Mouse (Mus musculus) right cerebral cortex, postnatal 10 days (tissue): ENCODE results near the gene Gpr21.
A peak's percentile ranks its signal among the peaks of the same experiment; 100 is the strongest.
"Not testable (repeated sequence)": the region's sequence is repeated elsewhere in the genome, so short reads cannot be mapped to it uniquely, and the experiment has no call there.

Source experiments
- DNase-seq, 2 experiments: peaks; one replicate each; pipeline ENCODE4 v3.0.0; 2021; ENCODE audit warnings: low spot score in 2 of 2

The Gpr21 gene

DNA sequence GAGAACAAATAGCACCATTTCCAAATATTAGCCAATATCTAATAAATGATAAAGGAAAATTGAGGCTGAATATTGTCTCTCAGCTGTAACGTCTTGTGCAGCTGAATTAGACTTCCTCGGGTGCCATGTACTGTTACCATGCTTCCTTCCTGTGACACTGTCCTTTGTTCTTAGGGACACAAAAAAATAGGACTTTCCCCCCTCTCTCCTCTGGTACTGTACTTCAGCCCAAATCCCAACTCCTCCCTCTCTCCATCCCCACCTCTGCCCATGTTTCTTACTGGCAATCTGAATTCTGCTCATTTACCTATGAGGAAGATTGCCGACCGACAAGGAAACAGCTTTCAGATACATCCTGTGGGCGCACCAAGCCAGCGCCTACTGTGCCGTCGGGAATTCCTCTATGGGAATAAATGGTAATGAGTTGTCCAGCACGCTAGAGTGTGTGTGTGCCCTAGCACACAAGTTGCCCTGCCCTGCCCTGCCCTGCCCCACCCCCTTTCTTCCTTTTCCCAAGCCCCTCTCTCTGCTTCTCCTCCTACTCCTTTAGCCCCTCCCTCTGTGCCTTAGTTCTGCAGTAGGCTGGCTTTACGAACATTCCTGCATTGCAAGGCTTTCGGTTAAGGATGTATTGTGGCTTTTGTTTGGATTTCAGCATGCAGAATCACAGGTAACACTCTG, at the start of gene Gpr21:
Gpr21 (plus strand) TSS at position 303 of the 681 bp plus-strand sequence.
- DNase-seq: peak; percentile 31 to 48

DNA sequence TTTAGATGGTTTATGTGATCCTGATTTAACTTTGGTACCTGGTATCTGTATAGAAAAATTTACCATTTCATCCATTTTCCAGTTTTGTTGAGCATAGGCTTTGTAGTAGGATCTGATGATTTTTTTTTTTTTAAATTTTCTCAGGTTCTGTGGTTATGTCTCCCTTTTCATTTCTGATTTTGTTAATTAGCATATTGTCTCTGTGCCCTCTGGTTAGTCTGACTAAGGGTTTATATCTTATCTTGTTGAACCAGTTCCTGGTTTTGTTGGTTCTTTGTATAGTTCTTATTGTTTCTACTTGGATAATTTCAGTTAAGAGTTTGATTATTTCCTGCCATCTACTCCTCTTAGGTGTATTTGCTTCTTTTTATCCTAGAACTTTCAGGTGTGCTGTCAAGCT, 36.6 kb upstream of the Gpr21 start:
- no peak for DNase-seq

DNA sequence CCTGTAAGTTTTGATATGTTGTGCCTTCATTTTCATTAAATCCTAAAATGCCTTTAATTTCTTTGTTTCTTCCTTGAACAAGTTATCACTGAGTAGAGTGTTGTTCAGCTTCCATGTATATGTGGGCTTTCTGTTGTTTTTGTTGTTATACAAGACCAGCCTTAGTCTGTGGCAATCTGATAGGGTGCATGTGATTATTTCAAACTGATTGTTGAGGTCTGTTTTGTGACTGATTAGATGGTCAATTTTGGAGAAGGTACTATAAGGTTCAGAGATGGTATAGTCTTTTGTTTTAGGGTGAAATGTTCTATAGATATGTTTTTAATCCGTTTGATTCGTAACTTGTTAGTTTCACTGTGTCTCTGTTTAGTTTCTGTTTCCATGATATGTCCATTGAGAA, 36.1 kb upstream of the Gpr21 start:
- DNase-seq: no peak

DNA sequence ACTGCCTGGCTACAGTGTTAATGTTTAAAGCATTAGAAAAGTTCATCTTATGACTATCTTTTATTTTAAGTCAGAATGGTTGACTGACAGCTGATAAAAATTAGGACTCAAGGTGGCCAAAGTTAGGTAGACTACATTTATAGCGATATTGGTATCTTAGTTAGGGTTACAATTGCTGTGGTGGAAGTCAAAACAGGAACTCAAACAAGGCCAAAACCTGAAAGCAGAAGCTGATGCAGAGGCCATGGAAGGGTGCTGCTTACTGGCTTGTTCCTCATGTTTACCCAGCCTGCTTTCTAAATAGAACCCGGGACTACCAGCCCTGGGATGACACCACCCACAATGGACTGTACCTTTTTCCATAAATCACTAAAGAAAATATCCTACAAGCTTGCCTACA, 32.0 kb upstream of the Gpr21 start:
- DNase-seq: no peak

DNA sequence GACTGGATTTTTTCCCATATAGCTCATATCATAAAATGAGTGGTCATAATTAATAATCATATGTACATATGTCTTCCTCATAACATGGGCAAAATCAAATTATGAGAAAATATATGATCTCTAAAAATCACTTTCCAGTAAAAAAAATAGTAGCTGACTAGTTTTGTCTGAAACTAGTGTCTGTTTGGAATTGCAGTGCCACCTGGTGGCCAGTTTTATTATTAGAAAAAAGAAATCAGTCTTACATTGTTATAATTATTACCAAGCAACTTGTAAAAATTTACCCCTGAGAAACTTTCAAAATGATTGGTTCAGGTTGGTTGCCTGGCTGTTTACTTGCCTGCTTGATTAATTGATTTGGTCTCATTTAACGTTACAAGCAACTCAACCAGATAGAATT, 30.8 kb upstream of the Gpr21 start:
- no peak for DNase-seq

DNA sequence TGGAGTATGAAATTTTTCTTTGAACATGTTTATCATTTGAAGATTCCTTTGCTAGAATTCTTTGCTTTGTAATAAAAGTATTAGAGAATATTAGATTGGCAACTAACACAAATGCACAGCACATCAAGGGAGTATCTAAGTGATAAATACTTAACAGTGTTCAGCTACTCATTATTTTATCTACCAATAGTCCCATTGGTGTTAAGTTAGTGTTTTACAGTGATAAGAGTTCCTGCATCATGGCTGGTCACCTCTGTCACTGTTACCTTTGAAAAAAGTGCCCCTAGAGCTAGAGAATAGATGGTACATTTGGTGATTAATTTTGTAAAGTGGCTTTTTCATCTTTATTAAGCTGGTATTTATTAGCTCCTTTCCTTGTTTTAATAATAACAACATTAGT, 29.7 kb upstream of the Gpr21 start:
- DNase-seq: no peak

DNA sequence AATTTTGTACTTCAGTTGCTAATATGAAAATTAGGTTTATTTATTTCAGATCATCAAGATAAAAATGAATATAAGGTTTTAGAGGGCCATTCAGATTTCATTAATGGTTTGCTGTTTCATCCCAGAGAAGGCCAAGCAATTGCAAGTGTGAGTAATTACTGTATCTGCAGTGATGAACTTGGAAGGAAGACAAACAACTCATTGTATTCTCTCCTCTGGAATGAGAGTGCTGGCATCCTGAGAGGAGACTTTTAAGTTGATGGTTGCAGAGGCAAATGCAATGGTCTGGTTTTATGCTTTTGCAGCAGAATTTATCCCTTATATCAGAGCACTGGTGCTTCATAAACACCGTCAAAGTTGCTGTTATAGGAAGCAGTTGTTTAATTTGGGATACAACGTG, 27.2 kb upstream of the Gpr21 start:
- DNase-seq: no peak

DNA sequence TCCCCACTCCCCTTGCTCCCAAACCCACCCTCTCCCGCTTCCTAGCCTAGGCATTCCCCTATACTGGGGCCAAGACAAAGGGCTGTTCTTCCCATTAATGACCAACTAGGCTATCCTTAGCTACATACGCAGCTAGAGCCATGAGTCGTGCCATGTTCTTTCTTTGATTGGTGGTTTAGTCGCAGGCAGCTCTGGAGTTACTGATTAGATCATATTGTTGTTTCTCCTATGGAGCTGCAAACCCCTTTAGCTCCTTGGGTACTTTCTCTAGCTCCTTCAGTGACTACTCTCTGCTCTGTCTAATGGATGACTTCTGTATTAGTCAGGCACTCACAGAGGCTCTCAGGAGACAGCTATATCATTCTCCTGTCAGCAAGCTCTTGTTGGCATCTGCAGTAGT, 18.8 kb upstream of the Gpr21 start:
- no peak for DNase-seq

DNA sequence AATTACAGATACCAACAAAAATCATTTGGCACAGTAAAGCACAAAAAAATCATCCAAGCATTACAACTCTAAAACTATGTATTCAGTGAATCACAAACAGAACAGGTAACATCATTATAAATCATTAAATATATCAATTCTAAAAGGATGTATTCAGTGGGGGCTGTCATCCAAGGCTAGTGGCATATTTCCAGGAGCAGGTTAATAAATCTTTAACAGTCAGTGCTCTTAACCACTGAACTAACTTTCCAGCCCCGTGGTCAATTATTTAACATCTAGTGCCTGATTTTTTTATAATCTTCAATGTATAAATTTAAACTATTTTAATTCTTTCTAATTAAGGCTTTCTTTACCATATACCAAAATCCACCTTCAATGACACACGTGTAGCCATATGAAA, 10.3 kb upstream of the Gpr21 start:
- not testable (repeated sequence) for DNase-seq

DNA sequence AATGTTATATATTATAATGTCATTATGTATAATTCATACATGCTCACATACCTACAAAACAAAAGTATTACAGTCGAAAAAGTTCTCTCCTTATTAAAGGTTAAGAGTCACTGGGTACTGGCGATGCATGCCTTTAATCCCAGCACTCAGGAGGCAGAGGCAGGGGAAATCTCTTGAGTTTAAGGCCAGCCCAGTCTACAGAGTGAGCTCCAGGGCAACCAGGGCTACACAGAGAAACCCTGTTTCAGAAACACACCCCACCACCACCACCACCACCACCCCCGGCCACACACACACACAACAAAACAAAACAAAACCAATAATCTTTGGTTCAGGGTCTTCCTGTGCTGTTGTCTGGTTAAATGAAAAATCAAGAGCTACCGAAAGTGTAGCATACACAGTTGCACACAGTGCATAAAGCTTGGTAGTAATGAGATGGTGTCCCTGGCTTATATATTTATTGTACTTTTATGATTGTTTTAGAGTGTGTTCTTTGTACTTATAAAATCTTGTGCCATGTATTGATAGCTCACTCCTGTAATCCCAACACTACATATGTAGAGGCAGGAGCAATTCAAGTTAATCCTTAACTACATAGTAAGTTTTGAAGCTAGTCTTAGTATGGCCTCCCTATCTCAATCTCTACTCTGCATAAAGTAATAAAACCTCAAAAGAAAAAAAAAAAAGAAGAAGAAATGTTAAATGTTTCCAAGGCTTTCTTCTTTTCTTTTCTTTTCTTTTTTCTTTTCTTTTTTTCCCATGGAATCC, 4.8 kb upstream of the Gpr21 start:
- DNase-seq: no peak

DNA sequence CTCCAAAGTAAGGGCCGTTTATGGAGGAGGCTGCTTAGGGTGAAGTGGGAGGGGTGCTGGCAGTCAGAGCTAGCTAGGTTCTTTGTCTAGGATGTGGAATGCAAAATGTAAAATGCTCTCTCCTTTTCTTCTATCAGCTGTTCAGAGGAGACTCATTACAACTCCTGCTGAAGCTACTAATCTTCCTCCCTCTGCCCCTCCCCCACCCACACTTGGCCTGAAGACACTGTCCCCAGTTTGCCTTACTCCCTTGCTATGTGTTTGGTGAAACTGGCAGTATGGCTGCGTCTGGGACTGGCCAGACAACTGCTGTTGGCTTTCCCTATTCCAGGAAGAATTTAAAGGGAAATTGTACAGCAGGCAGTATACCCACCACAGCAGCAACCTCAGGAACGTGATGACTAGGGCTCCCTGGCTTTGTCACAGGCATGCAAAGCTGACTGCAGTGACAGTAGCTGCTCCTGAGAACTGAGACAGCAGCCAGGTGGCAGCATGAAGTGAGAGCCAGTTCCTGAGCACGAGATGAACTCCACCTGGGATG, 860 bp downstream of the Gpr21 start:
- peak; percentile 60 to 68 for DNase-seq

DNA sequence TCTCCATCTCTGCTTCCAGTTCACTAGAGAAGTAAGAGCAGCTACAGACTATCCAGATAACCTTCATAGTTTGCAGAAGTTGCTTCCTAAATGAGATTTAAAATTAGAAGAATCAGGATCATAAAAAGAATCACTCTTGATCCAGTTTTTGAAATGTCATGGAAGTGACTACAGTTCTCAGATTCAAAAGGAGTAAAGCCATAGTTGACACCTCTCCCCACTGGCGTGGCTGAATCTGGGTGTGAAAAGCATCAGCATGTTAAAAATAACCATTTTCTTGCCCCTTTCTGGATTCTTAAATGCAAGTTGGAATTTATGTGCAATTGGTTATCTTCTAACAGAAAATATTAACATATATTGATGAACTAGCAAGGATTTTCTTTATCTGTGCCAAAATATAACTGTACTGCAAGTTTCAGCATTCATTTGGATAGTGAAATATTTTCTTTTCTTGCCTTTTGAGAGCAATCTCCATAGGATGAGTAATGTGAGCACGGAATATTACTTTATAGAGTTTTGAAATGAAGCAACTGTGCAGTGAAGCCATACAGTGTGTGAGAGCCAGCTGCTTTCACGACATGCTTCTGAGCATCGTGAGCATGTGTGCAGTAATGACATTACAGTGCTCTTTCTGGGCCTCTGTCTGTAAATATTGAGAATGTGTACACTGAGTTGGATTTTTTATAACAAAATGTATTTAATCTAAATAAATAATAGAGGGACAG, 2.6 kb downstream of the Gpr21 start:
- DNase-seq: no peak

DNA sequence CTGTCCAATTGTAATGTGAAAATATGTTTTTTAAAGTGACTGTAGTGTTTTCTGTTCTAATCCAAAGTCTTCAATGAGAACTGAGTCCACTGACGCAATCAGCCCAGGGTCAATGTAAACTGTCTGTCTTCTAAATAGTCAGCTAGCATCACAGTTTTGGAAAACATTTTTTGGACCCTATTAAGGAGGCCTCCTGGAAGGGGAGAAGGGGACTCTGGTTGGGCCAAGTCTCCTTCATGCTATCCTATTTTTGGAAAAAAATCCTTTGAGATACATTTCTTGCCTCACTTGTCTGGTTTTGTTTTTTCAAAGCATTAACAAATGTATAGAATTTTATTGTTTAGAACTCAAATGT, 3.1 kb downstream of the Gpr21 start:
- no peak for DNase-seq

DNA sequence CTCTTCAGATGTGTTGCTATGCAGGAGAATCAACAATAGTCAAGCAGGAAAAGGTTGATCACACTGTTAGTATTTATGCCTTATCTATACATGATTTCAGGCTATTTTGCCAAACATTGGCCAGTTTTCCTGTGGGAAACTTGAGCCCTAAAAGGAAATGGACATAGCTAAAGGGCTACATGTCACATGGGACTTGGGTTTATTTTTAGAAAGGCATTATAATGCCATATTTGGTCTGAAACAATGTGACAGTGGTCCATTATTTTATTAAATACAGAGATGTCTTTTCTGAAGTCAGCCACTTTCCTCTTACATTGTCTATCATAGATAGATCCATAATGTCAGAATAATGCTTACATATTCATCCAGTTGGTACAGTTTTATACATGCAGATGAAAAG, 11.5 kb downstream of the Gpr21 start:
- no peak for DNase-seq

DNA sequence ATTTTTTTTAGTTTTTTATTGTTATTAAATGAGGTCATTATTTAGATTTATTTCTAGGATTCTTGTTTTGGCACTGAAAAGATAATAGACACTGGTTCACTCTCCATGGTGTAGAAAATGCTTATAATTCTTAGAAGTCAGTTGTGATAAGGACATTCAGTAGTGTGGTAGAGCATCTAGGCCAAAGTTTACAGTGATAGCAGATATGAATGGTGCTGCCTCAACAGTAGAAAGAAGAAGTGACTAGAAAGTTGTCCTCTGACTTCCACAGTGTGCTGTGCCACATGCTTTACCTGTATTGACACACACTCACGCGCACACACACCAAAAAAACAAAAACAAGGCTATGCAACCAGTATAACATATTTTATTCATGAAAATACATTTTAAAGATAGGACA, 13.3 kb downstream of the Gpr21 start:
- no peak for DNase-seq

DNA sequence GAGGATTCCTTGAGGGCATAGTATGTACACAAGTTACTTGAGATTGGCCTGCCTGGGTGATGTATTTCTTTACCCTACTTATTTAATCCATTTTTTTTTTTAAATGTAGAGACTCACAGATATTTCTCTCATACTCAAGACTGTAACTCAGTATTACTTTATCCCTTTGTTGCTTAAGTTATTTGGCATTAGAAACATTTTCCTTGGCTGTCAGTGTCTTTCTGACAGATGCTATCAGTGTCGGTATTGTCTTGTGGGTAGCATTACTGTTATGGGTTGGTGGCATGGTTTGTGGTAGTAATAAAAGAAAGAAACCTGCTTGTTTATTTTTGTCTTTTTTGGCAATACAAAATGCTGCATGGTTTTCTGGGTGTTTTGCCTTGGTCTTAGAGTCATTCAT, 14.6 kb downstream of the Gpr21 start:
- DNase-seq: no peak

DNA sequence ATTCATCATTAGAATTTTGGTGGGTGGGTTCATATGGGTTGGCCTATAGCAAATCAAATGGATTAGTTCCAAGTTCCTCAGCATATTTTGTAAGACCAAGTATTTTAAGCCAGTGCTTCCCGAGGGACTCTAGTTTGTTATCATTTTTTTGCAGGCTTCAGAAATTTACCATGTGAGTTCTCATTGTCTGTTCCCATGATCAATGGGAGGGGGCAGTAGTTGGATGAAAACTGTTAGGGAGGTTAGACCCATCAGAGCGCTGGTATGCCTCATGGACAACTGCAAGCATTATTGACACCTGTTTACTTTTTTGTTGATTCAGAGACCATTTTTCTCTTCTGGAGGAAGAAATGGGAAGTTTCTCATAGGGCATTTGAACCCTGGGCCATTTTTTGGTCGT, 15.5 kb downstream of the Gpr21 start:
- DNase-seq: no peak

DNA sequence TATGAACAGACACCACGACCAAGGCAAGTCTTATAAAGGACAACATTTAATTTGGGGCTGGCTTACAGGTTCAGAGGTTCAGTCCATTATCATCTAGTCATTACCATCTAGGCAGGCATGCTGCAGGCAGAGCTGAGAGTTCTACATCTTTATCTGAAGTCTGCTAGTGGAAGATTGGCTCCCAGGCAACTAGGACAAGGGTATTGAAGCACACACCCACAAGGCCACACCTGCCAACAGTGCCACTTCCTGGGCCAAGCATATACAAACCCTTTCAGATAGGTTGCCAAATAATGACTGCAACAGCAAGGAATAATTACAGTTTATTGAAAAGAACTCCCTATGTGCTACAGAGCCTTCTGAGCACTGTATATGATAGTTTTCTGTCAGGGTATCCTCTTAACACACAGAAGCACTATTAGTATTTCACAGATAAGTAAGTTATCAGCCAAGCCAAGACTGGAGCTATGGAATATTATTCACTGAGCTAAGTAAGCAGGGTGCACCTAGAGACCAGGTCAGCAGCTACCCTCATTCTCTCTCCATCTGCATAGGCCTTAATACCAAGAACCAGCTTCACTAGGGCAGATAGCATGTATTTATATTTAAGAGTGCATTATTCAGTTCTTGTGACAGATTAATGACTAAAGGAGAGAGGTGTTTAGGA, 33.3 kb downstream of the Gpr21 start:
- DNase-seq: no peak

DNA sequence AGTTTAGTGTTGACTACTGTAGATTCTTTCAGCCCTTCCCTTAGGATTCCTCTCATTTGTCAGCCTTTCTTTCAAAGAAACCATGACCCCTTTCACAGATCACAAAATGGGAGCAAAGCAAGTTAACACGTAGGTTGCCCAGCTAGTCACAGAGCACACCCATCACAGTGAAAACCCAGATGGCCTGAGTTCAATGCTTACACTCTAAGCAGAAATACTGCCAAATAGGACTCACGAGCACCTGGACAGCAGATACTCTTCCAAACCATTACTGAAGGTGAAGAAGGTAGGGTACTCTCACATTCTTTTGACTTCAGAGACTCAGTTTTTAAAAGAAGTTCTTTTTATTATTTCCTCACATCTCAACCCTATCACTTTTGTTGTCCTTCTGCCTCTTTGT, 40.2 kb downstream of the Gpr21 start:
- no peak for DNase-seq

DNA sequence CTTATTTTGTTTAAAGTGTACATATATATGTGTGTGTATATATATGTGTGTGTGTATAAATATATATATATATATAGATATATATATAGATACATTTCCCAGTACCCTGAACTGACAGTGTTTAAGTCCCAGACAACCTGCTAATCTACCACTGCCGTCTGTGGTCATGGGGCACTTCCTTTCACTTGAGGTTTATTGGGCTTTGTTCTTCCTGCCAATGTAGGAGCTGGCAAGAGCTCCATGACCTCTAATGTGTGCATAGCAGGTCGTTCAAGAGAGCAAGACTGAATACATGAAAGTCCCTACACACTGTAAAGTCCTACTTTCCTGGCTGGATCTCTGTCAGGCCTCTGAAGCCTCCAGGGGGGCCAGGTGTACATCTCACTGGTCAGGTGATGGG, 49.4 kb downstream of the Gpr21 start:
- DNase-seq: no peak

DNA sequence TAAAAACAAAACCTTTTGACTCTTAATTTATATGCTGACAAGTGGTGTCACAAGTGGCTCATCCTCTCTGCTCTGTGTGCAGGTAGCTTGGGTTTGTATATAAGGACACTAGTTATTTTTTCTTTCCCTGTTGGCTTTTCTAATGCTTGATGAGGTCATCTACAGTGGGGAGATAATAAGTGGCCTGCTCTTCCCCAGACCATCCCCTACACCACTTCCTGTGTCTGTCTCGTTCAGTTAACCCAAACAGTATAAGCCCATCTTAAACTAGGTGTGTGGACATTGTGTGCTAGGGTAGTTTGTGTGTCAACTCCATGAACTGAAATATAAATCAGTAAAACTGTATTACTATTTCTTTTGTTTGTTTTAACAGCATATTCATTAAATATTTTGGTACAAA, 49.9 kb downstream of the Gpr21 start:
- DNase-seq: no peak

DNA sequence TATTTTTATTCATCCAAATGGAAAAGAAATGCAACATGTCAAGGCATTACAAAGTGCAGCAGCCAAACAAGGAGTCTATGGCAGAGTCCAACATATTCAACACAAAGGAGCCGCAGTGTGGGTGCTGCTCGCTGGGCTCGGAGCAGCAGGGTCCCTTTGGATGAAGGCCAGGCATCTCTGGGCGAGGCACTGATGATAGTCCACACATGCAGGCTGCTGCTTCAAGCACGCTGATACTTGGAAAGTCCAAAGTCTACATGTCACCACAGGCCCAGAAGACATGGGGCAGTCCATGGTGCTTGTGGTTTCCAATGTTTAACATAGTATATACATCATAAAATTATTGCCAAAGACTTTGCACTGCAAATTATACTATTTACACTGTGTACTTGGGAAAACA, 53.8 kb downstream of the Gpr21 start:
- peak; percentile 56 to 59 for DNase-seq
